Mouse (Mus musculus): ENCODE results near the gene Btd.

GRCm38 (mm10) chr14:31700376-31700775, 59.5 kb downstream of the Btd start:
- TF ChIP-seq EP300 (IDR thresholded peaks at IDR 0.05; ENCODE audit: insufficient read depth, low read depth, low read length) (no peak), POLR2A (IDR thresholded peaks at IDR 0.05; ENCODE audit: insufficient read depth, low read length) (no peak), CTCF (IDR thresholded peaks at IDR 0.05; ENCODE audit: low read depth, low read length) (no peak)
